Mouse (Mus musculus): ENCODE results near the gene Rbp7.

GRCm38 (mm10) chr4:149454263-149454662, 515 bp downstream of the Rbp7 start:
- no peak for TF ChIP-seq CTCF (IDR thresholded peaks at IDR 0.05; ENCODE audit: low read depth, low read length)
- TF ChIP-seq POLR2A (IDR thresholded peaks at IDR 0.05; ENCODE audit: insufficient read depth, low read length): no peak
- TF ChIP-seq EP300 (IDR thresholded peaks at IDR 0.05; ENCODE audit: insufficient read depth, low read depth, low read length): no peak
